Mouse (Mus musculus): Measurements from ENCODE around the gene Dclk3.

The Dclk3 gene

DNA sequence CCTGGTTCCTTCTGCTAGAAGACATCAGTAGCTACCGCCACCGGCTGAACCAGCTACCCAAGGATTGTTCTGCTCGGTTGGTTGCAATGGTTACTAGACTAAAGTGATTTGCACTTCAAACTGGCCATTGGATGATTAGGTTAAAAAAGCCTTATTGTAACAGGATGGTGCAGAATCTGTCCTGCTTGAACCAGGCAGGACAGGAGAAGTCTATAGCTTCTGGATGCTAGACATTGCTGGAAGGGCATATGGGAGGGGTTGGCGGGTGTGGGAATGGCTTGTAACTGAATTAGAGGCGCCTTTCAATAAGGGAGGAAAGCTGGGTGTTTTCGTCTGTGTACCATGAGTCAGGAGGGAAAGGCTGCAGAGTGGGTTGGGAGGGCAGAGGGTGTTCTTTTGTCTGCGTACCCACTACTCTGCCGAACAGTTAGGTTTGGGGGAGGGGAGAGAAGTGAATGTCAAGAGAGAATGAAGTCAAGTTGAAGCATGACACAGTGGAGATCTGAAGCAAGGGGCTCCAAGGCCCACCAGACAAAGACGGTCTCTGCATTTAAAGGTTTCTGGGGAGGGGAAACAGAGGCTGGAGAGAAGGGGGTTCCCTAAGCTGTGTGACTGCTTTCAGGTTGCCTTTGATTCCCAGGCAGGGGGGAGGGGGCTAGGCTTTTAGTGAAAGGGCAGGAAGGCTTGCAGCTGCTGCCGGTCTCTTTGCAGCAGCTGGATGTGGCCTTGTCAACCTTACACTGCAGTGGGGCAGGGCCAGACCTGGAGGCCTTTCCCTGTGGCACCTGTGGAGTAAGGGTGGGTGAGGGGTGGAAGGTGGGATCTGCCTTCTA lies 48.0 kb downstream of the Dclk3 start:
- no peak for DNase-seq (ENCODE audit: low spot score in 2 of 2)

DNA sequence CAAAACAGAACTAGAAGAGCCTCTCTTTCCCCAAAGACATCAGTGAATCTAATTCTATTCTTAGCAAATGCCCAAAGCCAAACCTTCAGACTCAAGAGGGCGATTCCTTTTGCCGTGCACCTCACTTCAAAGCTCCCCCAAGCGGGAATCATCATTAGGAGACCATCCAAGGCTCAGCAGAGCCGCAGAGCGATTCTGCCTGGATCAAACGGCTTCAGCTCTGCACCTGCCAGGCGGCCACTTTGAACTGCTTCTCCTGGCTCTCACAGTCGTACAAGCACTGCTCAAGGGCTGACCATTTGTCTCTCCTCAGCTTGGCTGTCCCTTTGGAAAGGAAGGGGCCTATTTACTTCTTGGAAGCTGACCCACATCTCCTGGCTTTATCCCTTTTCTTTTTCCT lies 51.7 kb downstream of the Dclk3 start:
- no peak for DNase-seq (ENCODE audit: low spot score in 2 of 2)

DNA sequence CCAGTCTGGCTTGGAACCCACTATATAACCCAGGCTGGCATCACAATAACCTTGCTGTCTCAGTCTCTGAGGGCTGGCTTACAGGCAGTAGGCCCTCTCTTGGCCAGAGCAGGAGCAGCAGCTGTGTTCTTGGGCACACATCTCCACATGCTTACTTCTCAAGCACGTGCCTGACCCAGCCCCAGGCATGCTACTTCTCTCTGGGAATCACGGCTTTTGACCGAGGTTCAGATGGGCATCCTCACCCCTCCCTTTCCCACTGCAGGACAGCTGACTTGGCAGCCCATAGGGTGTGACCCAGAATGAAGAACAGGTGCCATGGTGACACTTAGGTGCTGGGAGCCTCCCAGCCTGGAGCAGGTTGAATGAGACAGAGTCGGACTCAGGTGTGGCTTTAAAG lies 52.4 kb downstream of the Dclk3 start:
- no peak for DNase-seq (ENCODE audit: low spot score in 2 of 2)

DNA sequence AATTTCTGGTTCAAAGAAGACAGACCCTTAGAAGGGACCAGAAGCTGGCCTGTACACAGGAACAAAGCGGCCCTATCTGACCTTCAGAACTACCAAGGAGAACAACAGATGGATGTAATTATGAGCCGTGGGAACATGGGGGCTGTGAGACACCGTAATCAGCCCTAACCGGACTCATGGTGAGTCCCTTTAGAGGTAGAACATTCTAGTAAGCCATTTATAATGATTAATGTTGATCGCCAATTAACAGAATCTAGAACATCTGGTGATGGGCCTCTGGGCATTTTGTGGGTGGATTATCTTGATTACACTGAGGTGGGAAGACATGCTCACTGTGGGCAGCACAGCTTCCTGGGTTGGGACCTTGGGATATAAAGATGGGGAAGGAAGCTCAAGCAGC lies 54.6 kb downstream of the Dclk3 start:
- DNase-seq (ENCODE audit: low spot score in 2 of 2) = no peak

DNA sequence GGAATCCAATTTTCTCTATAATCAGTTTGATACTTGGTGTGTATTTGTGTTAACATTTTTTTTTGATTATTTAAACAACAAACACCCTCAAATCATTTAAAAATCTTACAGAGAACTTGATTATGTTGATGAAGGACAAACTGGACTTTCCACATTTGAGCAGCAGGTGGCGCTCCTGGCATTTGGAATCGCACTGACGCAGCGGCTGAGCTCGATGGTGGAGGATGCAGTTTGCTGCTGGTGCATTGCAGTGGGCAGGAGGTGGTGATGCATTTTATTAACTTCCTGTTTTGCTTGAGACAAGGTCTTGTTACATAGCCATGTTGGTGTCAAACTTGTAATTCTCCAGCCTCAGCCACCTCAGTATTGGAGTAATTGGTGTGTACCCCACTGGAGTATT lies 56.7 kb downstream of the Dclk3 start:
- DNase-seq (ENCODE audit: low spot score in 2 of 2) = peak; percentile 83 to 84

DNA sequence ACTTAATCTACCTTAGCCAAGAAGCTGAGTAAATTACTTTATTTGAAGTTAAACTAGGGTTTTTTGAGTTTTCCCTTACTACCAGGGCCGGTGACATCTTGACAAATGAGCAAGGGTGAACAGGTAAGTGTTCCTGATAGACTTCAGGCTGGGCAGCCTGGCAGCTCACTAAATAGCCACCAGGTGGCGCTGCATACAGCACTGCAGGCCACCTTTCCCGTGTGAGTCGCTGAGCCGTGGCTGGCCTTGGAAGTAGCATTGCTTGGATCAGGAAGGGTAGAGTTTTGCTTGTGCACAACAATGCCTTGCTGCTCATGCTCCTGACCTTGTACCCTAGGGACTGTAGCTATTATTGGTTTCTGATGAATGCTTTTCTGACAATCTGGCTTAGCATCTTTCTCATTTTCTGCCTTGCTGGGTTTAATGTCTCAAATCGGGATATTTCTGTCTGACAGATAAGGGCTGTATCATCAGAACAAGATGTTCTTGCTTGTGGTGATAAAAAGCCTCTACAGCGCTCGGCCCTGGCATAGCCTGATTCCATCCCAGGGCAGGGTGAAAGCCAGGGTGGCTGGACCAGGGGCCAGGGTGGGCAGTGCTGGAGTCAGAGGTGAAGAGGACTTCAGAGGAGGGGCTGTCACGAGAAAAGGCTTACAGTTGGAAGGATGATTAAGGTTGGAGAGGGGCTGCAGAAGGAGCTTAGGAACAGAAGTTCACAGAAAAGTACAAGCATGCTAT lies 58.4 kb downstream of the Dclk3 start:
- peak; percentile 60 to 85 for DNase-seq (ENCODE audit: low spot score in 2 of 2)

DNA sequence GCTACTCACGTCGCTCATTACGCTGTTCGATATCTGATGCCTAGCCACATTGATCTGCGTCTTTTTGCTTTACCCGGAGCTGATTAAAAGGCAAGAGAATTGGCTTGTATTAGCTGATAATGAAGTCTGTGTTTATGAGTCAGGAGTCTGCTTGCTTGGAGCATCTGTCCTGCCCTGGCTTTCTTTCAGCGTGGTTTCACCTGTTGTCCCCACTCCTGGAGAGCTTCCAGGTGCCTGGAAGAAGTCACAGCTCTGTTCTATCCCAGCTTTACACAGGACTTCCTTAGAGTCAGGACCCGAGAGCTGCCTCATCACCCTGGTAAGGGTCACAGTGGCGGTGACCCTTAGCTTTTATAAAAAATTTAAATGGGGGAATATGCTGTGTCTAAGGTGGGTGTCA lies 61.3 kb downstream of the Dclk3 start:
- DNase-seq (ENCODE audit: low spot score in 2 of 2) = no peak

DNA sequence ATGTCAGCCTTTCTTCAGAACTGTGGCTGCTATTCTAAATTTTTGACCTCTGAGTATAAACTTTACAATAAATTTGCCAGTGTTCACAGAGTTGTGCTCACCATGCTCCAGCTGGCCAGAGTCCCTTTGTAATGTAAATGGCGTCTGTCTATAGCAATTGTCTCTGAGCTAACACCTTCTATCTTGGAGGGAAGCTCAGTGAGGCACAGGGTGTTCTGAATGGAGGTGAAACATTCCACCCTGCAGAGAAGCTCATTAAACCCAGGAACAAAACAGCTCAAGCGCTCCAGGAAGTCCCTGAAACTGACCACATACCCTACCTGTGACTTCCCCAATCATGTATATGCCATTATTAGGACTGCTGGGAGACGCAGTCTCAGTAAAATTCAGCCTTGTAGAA lies 67.2 kb downstream of the Dclk3 start:
- no peak for DNase-seq (ENCODE audit: low spot score in 2 of 2)

DNA sequence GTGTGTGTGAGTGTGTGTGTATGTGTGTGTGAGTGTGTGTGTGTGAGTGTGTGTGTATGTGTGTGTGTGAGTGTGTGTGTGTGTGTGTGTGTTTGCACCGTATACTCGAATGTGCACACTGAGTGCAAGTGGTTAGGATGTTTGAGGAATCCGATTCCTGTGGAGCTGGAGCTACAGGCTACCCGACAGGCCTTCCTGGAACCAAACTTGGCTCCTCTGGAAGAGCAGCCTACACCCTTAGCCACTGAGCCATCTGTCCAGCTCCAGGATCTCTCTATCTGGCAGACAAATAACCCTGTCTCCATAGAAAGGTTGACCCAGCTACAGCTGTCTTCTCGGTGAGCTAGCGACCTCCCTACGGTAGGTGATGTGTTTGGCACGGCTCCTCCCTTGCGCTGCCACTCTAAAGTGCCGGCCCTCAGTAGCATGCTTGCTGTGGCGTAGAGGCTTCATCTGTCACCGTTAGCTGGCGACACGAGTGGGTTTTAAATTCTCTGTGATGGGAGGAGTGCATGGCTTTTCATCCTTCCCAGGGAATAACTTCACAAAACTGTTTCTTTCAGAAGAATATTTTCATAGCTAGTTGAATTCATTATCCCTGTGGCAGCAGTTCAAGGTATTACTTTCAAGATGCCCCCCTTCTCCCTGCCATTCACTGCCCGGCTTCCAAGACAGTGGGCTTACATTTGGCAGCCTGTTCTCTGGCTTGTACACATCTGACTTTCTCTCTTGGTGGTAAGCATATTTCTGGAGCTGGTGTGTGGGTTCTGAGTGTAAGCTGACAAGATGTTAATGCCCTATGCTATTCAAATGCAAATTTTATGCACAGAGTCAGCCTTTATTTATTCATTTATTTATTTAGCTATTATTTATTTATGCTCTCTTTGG lies 75.9 kb downstream of the Dclk3 start:
- DNase-seq (ENCODE audit: low spot score in 2 of 2) = peak in 1 of 2 experiments; percentile 16

DNA sequence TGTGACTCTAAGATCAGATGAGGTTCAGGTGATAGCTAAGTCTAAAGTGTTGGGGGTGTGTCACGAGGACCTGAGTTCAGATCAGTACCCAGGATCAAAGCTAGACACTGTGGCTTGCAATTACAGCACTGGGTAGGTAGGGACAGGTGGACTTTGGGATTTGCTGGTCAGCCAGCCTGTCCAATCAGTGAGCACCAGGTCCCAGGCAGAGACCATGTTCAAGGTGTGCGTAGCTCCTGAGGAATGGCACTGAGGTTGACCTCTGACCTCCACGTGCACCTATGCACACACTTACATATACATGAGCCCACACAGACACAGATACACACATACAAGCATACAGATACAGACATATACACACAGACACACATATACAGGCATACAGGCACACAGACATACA lies 76.7 kb downstream of the Dclk3 start:
- DNase-seq (ENCODE audit: low spot score in 2 of 2) = no peak

DNA sequence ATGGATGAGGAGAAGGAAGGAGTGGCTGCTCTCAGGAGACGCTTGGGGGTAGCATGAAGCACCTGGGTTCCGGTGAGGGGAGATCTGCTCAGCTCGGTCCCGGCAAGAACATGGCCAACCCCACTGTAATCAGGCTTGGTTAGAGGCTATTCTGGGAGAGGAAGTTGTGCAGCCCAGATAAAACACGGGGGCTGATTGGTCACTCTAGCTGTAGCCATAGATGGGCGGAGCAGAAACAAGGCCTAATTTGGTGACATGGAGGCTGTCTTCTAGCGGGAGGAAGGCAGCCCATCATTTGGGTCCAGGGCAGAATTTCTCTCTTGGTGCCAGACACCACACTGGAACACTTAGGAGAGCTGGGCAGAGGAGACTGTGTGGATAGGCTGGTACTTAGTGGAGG lies 83.3 kb downstream of the Dclk3 start:
- no peak for DNase-seq (ENCODE audit: low spot score in 2 of 2)

DNA sequence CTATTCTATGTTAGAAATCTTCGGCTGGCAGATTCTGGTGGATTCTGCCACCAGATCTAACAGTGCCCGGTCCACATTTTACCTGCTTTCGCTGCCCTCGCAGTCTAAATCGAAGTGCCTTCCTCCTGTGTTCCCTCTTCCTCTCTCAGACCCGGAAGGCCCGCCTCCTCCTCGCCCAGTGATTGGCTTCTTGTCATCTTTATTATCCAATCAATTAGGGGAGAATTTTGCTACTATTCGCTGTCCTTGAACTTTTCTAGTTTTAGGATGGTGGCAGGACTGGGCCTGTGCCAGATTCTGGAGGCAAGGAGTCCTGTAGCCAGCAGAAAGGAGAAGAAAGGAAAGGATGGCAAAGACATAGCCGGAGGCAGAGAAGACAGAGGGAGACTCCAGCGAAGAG lies 84.2 kb downstream of the Dclk3 start:
- no peak for DNase-seq (ENCODE audit: low spot score in 2 of 2)

DNA sequence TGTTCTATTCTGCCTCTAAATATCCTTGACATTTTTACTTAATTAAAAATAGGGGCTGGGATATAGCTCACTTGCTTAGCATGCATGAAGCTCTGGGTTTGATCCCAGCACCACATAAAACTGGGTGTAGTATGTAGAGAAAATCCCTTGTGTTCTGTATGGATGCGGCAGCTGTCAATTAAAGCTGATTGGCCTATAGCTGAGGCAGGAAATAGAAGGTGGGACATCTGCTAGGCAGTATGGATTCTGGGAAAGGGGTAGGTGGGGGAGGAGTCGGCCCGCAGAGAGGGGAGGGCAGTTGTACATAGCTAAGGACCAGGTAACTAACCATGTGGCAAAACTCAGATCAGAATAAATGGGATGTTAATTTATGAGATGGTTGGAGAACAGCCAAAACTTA lies 85.0 kb downstream of the Dclk3 start:
- no peak for DNase-seq (ENCODE audit: low spot score in 2 of 2)

DNA sequence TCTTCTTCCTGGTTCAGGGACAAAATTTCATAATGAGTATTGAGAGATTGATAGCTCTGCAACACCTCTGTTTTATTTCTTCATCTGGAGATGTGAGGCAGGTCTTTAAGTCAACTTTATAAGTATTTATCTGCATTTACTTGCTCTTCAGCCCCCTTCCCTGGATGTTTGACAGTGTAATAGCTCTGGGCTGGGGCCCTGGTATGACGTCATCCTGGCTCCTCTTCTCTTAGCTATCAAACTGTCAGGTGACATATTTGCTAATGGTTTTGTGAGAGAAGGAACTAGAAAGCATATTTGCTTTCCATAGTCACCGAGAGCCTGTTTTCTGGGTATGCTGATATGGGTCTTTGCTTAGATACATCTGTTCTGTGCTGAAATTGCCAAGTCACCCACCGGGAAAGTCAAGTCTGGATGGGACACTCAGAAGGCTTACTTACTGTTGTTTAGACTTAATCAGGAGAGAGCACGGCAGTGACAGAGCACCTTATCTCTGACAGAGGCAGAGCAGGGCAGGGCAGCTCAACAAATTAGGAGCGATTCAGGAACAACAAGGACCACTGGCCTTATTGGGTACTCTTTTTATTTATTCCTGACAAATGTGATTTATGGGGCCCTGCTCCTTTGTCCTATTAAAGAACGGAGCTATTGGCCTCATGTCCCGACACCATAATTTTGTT lies 96.0 kb downstream of the Dclk3 start:
- no peak for DNase-seq (ENCODE audit: low spot score in 2 of 2)

DNA sequence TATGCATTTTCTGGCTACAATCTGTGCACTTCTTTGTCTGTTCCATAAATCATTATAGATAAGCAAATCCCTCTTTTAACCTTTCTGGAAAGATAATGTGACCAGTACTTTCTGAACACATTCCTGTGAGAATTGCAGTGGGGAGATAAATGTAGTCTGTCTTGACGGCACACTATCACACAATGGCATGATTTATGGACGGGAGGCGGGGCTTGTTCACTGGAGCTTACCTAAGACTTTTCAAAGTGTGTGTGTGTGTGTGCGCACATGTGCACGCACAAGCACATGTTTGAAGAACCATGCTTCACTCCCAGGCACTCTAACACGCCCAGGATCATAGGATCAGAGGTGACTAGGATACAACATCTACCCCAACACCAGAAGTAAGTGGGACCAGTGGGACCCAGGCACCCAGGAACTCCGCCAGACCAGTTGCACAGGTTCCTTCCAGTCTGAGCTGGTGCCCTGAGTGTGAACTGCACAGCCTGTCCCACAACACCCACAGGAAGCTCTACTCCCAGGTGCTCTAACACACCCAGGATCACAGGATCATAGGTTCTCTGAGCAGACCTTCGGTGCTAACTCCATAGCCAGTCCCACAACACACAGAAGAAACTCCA lies 96.7 kb downstream of the Dclk3 start:
- no peak for DNase-seq (ENCODE audit: low spot score in 2 of 2)
